Mouse (Mus musculus) embryonic facial prominence, embryonic 15.5 days (tissue): ENCODE measurements at regions not wholly inside any gene's neighbourhood (a gene's known extent, or its start where the extent isn't known, plus 50 kb on each side); places are given as distances from the start of the nearest gene placed in this dataset.
A peak's percentile ranks its signal among the peaks of the same experiment; 100 is the strongest.
"Not testable (repeated sequence)": the region's sequence is repeated elsewhere in the genome, so short reads cannot be mapped to it uniquely, and the experiment has no call there.

Source experiments
- ATAC-seq: fragments of 200-750 bp; cut with Nextera tagmentation; 2 replicates; pipeline ENCODE4 v1.8.0; 2017; ENCODE audit warnings: low read depth, moderate TSS enrichment; ENCODE audit not compliant: insufficient number of reproducible peaks, low FRiP score, low TSS enrichment
- H3K27ac ChIP-seq: fragments of 300-500 bp; sonication (generic); replicated peaks from 2 replicates; pipeline ENCODE4 v1.5.1; 2015; ENCODE audit warnings: mild to moderate bottlenecking, inconsistent platforms
- H3K27me3 ChIP-seq: fragments of 300-500 bp; sonication (generic); 2 replicates; pipeline ENCODE4 v1.6.1; 2015; ENCODE audit warnings: inconsistent platforms
- H3K36me3 ChIP-seq: fragments of 300-500 bp; sonication (generic); 2 replicates; pipeline ENCODE4 v1.6.1; 2015; ENCODE audit warnings: mild to moderate bottlenecking, inconsistent platforms
- H3K4me1 ChIP-seq: fragments of 300-500 bp; sonication (generic); 2 replicates; pipeline ENCODE4 v1.6.1; 2015; ENCODE audit warnings: inconsistent platforms
- H3K4me2 ChIP-seq: fragments of 300-500 bp; sonication (generic); replicated peaks from 2 replicates; pipeline ENCODE4 v1.6.1; 2015; ENCODE audit warnings: mild to moderate bottlenecking, inconsistent platforms
- H3K4me3 ChIP-seq: fragments of 300-500 bp; sonication (generic); replicated peaks from 2 replicates; pipeline ENCODE4 v1.5.1; 2015; ENCODE audit warnings: mild to moderate bottlenecking, inconsistent platforms
- H3K9ac ChIP-seq: fragments of 300-500 bp; sonication (generic); 2 replicates; pipeline ENCODE4 v1.6.1; 2015; ENCODE audit warnings: inconsistent platforms
- H3K9me3 ChIP-seq: fragments of 300-500 bp; sonication (generic); replicated peaks from 2 replicates; pipeline ENCODE4 v1.6.1; 2016; ENCODE audit warnings: inconsistent platforms
- WGBS: fragments of 180-500 bp; shearing (Covaris S2); methylation state at CpG from one replicate; pipeline ENCODE4 v1.1.7; 2015; 5-methylcytosine and 5-hydroxymethylcytosine counted together

DNA sequence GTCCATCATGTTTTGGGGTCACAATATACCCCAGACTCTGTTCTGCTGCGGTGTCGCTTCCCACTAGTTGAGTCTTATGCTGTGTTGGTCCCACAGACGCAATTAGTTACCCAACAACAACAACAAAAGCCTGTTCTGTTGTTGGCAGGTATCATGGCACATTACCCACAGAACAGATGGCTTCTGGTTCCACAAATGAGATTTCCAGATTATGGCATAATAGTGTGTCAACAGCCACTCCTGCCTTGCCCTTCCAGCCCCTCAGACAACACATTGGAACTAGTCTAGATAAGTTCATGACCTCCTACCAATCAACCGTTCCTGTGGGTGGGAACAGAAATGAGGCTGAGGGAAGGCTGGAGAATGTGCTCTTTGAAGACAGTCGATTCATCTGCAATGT is 351.5 kb downstream of the Fut8 start:
- Histone ChIP-seq H3K9me3 (no peaks in the 10 kb centered on the region), H3K4me2 (no peak overlapping the region), H3K4me3 (no peak overlapping the region), H3K4me1 (no peaks in the 10 kb centered on the region), H3K27me3 (no peaks in the 10 kb centered on the region), H3K27ac (no peak overlapping the region), H3K9ac (no peak overlapping the region), H3K36me3 (no peaks in the 10 kb centered on the region)
- 52% methylated on average over 5 of the region's 5 CpGs for WGBS
- ATAC-seq = no peak

- Histone ChIP-seq H3K4me1 (peaks cover 10% of the 10 kb centered on the region; the same call in 1 of the 2 replicates), H3K36me3 (no peaks in the 10 kb centered on the region), H3K27me3 (no peaks in the 10 kb centered on the region), H3K9me3 (no peaks in the 10 kb centered on the region), H3K4me2 (no peak overlapping the region), H3K4me3 (no peak overlapping the region), H3K9ac (no peak overlapping the region), H3K27ac (no peak overlapping the region)
- no peak for ATAC-seq
- 83% methylated on average over 1 of the region's 1 CpGs for WGBS
These were observed 356.2 kb downstream of the Fut8 start for GRCm38 (mm10) chr12:77594092-77594491.

DNA sequence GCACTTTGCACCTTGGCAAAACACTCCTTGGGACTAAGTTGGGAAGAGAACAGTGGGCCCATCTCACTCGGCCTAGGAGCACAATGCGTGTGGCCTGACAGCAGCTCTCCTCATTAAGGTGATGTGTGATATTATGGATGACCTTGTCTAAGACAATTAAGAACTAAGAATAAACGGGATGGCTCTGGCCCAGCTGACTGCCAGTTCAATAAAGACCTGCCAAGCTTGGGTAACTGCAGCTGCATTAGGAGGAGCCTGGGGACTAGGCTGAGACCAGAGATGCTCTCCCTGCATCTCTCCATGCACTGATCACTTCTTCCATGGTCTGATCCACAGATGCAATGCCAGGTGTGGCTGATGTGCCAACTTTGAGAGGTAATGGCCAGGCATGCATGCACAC is 356.7 kb downstream of the Fut8 start:
- Histone ChIP-seq H3K36me3 (no peaks in the 10 kb centered on the region), H3K9me3 (no peaks in the 10 kb centered on the region), H3K4me3 (no peak overlapping the region), H3K27me3 (no peaks in the 10 kb centered on the region), H3K4me2 (no peak overlapping the region), H3K4me1 (peaks cover 10% of the 10 kb centered on the region; the same call in 1 of the 2 replicates), H3K27ac (no peak overlapping the region), H3K9ac (no peak overlapping the region)
- ATAC-seq = no peak
- WGBS = 71% methylated on average over 3 of the region's 3 CpGs

DNA sequence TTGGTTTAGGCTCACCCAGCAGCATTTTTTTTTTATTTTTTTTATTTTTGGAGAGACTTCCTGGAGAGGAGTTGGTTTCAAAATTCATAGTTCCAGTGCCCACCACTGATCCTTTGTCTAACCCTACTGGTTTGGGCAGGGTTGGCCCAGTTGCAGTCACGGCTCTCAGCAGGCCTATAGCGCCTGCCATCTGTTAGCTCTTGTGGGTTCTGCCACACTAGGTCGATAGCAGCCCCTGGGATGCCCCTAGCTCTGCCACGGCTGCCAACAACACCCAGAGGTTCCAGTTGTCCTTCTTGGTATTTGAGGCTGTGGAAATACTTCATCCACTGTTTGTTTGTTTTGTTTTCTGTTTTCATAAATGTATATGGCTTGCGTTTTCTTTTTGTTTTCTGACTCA is 357.9 kb downstream of the Fut8 start:
- H3K27ac ChIP-seq = no peak overlapping the region
- peaks cover 10% of the 10 kb centered on the region; the same call in 1 of the 2 replicates for H3K4me1 ChIP-seq
- H3K27me3 ChIP-seq = no peaks in the 10 kb centered on the region
- no peak for ATAC-seq
- H3K9ac ChIP-seq = no peak overlapping the region
- WGBS = 75% methylated on average over 5 of the region's 5 CpGs
- H3K36me3 ChIP-seq = no peaks in the 10 kb centered on the region
- no peak overlapping the region for H3K4me2 ChIP-seq
- H3K4me3 ChIP-seq = no peak overlapping the region
- no peaks in the 10 kb centered on the region for H3K9me3 ChIP-seq

DNA sequence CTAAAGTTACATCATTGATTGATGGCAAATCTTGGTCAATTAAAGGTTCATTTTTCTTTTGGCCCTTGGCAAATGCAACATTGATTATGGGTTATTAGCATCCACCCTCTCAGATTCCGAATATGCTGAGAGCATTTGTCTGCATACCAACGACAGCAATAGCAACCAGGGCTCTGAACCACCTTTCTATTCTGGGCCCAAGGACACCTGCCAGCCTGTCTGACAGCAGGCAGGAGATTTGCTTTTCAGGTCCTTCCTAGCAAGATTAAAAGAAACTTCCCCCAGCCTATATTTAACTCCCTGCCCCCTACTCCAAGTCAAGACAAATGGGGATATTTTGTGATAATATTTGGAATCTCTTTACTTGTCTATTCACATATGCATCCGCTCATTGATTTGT is 358.8 kb downstream of the Fut8 start:
- ATAC-seq = no peak
- 59% methylated on average over 3 of the region's 3 CpGs for WGBS
- Histone ChIP-seq H3K9ac (no peak overlapping the region), H3K36me3 (no peaks in the 10 kb centered on the region), H3K27me3 (no peaks in the 10 kb centered on the region), H3K9me3 (no peaks in the 10 kb centered on the region), H3K4me1 (peaks cover 10% of the 10 kb centered on the region; the same call in 1 of the 2 replicates), H3K4me2 (no peak overlapping the region), H3K27ac (no peak overlapping the region), H3K4me3 (no peak overlapping the region)

- Histone ChIP-seq H3K4me2 (no peak overlapping the region), H3K4me1 (peaks cover 10% of the 10 kb centered on the region; the same call in 1 of the 2 replicates), H3K27me3 (no peaks in the 10 kb centered on the region), H3K4me3 (no peak overlapping the region), H3K27ac (no peak overlapping the region), H3K36me3 (no peaks in the 10 kb centered on the region), H3K9me3 (no peaks in the 10 kb centered on the region), H3K9ac (no peak overlapping the region)
- 43% methylated on average over 3 of the region's 3 CpGs for WGBS
- ATAC-seq = peak; percentile 56; the same call in 1 of the 2 replicates
These were observed 359.9 kb downstream of the Fut8 start for GRCm38 (mm10) chr12:77597627-77598333.

DNA sequence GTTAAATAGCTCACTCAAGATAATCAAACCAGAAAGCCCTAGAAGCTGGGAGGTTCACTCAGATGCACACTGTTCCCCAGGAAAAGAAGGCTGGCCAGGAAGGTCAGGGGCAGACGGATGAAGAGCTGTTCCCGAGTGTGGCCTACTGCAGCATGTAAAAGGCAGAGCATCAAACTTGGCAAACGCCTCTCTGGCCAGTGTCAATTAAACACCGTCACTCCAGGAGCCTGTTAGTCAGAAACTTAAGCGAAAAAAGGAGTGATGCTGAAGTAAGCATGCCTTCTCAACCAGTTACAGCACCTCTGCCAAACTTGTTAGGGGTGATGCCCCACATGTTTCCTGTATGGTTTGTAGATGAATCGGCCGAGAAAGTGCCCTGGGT is 360.4 kb downstream of the Fut8 start:
- ATAC-seq = no peak
- Histone ChIP-seq H3K27ac (no peak overlapping the region), H3K4me1 (peaks cover 10% of the 10 kb centered on the region; the same call in 1 of the 2 replicates), H3K4me2 (no peak overlapping the region), H3K4me3 (no peak overlapping the region), H3K9me3 (no peaks in the 10 kb centered on the region), H3K27me3 (no peaks in the 10 kb centered on the region), H3K9ac (no peak overlapping the region), H3K36me3 (no peaks in the 10 kb centered on the region)
- WGBS = 48% methylated on average over 7 of the region's 7 CpGs

- WGBS = 36% methylated on average over 2 of the region's 2 CpGs
- H3K9me3 ChIP-seq = no peaks in the 10 kb centered on the region
- no peaks in the 10 kb centered on the region for H3K27me3 ChIP-seq
- no peaks in the 10 kb centered on the region for H3K36me3 ChIP-seq
- H3K4me2 ChIP-seq = no peak overlapping the region
- ATAC-seq = no peak
- H3K27ac ChIP-seq = no peak overlapping the region
- H3K4me3 ChIP-seq = no peak overlapping the region
- H3K9ac ChIP-seq = no peak overlapping the region
- peaks cover 10% of the 10 kb centered on the region; the same call in 1 of the 2 replicates for H3K4me1 ChIP-seq
These were observed 361.5 kb downstream of the Fut8 start for GRCm38 (mm10) chr12:77599391-77599790.

DNA sequence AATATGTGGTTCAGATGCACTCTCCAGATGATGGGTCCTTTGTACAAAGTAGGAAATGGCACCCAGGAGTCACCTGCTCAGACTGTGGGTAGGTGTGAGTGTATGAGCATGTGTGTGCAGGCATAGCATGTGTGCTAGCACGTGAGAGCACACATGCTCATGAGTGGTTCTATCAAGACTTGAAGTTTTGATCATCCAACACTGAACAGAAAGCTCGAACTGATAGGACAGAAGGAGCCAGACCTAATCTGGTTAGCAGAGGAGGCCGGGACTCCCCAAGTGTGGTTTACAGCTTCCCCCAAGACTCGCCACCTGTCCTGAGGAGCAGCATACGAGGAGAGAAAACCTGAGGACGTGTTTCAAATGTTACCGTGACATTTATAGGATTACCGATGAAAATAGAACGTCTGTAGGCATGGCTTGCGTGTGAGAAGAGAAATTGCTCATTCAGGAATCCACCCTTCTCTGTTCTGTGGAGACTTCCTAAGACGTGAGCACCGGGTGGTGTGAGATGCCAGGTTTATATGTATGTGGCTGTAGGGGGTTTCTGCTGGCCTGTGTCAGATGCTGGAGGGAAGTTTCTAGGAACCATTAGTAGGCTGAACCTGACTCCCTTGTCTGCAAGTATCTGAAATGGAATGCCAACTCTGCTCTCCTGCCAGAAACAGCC is 366.0 kb downstream of the Fut8 start:
- H3K36me3 ChIP-seq = no peaks in the 10 kb centered on the region
- no peaks in the 10 kb centered on the region for H3K9me3 ChIP-seq
- no peak overlapping the region for H3K4me3 ChIP-seq
- no peak overlapping the region for H3K27ac ChIP-seq
- H3K27me3 ChIP-seq = no peaks in the 10 kb centered on the region
- no peaks in the 10 kb centered on the region for H3K4me1 ChIP-seq
- ATAC-seq = no peak
- whole genome bisulfite sequencing = 74% methylated on average over 12 of the region's 12 CpGs
- no peak overlapping the region for H3K4me2 ChIP-seq
- H3K9ac ChIP-seq = no peak overlapping the region

DNA sequence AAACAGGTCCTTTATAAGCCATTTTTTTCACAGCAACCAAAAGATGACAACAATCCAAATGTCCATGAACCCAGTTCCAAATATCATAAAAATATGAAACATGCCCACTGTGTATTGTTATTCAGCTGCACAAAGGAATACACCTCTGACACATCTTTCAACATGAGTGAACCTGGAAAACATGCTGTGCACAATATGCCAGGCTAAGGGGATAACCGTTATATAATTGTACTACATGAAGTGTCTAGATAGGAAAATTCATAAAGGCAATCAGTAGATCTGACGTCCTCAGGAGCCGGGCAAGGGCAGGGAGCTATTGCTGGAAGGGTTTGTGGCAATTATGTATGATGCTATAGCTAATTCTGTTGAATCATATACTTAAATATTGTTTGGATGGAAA is 379.6 kb downstream of the Fut8 start:
- WGBS = 87% methylated on average over 3 of the region's 3 CpGs
- no peak for ATAC-seq
- Histone ChIP-seq H3K4me1 (no peaks in the 10 kb centered on the region), H3K9ac (no peak overlapping the region), H3K4me3 (no peak overlapping the region), H3K4me2 (no peak overlapping the region), H3K9me3 (no peaks in the 10 kb centered on the region), H3K27ac (no peak overlapping the region), H3K27me3 (no peaks in the 10 kb centered on the region), H3K36me3 (no peaks in the 10 kb centered on the region)

DNA sequence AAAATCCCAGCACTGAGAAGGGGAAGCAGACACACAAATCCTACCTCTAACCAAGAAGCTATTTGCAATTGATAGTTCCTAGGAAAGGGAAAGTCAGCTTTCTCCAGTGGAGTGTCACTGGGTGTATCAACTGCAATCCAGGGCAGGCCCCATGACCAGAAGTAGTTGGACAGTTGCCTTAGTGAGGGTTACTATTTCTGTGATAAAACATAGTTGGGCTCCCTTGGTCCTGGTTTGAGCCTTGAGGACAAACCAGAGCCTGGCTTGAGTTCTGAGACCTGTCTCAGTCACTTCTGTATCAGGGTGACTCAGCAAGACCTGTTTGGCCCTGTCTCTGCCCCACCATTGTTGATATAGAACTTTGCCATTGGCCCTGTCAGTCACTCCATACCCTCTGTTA is 384.3 kb downstream of the Fut8 start:
- H3K4me1 ChIP-seq = no peaks in the 10 kb centered on the region
- H3K4me2 ChIP-seq = no peak overlapping the region
- H3K9ac ChIP-seq = no peak overlapping the region
- no peaks in the 10 kb centered on the region for H3K27me3 ChIP-seq
- ATAC-seq = no peak
- no peak overlapping the region for H3K4me3 ChIP-seq
- no peak overlapping the region for H3K27ac ChIP-seq
- no peaks in the 10 kb centered on the region for H3K9me3 ChIP-seq
- no peaks in the 10 kb centered on the region for H3K36me3 ChIP-seq

DNA sequence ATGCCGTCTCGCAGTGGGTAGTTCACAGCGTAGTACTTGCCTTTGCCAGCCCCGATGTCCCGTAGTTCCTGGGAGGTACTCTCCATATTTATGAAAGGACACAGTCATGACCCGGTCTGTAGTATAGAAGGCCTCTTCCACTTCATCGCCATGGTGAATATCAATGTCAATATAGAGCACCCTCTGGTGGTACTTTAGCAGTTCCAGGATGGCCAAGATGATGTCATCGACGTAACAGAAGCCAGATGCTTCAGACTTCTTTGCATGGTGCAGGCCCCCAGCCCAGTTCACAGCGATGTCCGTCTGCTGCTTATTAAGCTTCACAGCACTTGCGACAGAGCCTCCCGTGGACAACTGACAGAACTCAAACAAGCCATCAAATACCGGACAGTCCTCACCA is 386.4 kb downstream of the Fut8 start:
- H3K4me2 ChIP-seq, H3K4me3 ChIP-seq, H3K9me3 ChIP-seq, H3K27me3 ChIP-seq, H3K9ac ChIP-seq, H3K36me3 ChIP-seq, H3K27ac ChIP-seq, H3K4me1 ChIP-seq, ATAC-seq: not testable (repeated sequence)
- WGBS = 81% methylated on average over 14 of the region's 14 CpGs
